Mouse (Mus musculus): ENCODE measurements around the gene Elovl2.

Gene Elovl2

GRCm38 (mm10) chr13:41145433-41145970 lies 74.7 kb downstream of the Elovl2 start:
- DNase-seq (ENCODE audit: low spot score in 2 of 2), result no peak

DNA sequence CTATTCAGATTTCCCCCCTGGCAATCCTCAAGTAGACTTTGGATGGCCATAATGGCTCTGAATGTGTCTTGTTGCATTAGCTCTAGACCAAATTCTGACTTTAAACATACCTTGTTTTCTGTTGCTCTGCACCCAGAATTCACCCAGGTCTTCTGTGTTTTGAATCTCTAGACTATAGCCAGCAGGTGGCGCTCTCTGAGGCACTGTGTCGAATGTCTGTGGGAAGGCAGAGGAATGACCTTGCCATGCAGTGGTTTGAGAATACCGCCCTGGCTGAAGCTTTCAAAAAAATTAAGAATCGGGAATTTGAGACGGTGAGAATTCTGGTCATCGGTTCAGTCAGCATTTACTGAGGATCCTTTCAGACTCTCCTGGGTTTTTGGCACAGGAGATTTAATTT lies 85.3 kb downstream of the Elovl2 start:
- peak; percentile 38 to 76 for DNase-seq (ENCODE audit: low spot score in 2 of 2)

All from right cerebral cortex, postnatal 10 days (tissue).